Mouse (Mus musculus): ENCODE results near the gene Acer3. TPM values are rescaled to one million over a fixed set of nuclear protein-coding genes. Genes with fewer than 3 reads are reported as not detected.

Acer3 gene
- polyA plus RNA-seq, 1 experiment from 2014 or later = 16.2 TPM

DNA sequence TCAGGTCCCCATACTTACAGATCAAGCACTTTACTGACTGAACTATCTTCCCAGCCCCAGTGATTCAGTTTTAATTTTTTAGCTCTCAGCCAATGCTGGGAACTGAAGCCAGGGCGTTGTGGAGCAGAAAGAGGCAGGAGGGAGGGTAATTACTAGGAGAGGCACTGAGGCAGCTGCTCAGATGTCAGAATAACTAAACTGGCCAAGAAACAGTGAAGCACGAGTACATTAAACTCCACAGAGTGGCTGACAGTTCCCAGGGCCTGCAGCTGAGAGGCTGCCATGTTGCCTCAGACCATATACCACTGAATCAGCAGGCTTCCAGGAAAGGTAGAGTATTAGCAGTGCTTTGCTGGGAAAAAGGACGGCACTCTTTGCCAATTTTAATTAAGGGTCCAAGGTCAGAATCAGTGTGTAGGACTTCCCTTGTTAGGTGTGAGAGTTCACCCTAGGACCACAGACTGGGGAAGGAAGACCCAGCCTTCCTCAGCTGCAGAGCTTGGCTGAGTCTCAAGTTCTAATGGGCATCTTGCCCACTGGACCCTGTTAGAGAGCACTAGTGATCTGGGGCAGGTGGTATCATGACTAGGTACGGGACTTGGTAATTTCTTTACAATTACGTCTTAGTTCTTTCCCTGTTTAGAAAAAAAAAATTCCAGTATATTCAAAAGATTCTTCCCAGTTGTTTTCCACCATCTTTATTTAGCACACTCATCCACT is 11.8 kb upstream of the Acer3 start:
- Histone ChIP-seq H3K9ac (no peak overlapping the region), H3K4me1 (replicated peaks) (peaks cover 14% of the 10 kb centered on the region), H3K4me3 (no peak overlapping the region), H3K27me3 (no peaks in the 10 kb centered on the region), H3K27ac (no peak overlapping the region), H3K9me3 (replicated peaks) (no peaks in the 10 kb centered on the region), H3K36me3 (no peaks in the 10 kb centered on the region), H3K4me2 (no peak overlapping the region)
- 66% methylated on average over 5 of the region's 5 CpGs for WGBS
- ATAC-seq (replicated peaks; ENCODE audit: insufficient number of reproducible peaks, insufficient read depth, low FRiP score, low read depth) = no peak

DNA sequence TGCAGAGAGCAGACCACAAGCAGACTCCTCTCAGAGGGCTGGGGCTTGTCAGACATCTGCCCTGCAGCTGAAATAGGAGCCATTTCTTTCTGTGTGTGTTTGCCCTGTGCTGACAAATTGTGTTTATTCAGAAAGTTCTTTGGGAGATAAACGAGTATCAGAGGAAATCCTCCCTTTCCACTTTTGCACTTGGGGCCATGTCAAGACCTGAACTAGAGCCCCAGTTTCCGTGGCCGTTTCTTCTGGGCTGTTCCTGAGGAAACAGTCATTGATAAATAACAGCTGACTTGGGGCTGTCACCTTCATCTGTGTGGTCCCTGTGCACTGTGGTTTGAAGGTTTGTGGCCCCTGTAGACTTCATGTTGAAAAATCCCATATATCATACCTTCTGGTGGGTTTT is 10.9 kb upstream of the Acer3 start:
- WGBS = 27% methylated on average over 3 of the region's 3 CpGs
- H3K4me3 ChIP-seq = no peak overlapping the region
- peaks cover 14% of the 10 kb centered on the region for H3K4me1 ChIP-seq (replicated peaks)
- H3K9me3 ChIP-seq (replicated peaks) = no peaks in the 10 kb centered on the region
- no peaks in the 10 kb centered on the region for H3K36me3 ChIP-seq
- H3K9ac ChIP-seq = no peak overlapping the region
- 0 out of 2 replicates have a peak, but pooled peaks have one; percentile 35 for ATAC-seq (replicated peaks; ENCODE audit: insufficient number of reproducible peaks, insufficient read depth, low FRiP score, low read depth)
- no peak overlapping the region for H3K27ac ChIP-seq
- no peaks in the 10 kb centered on the region for H3K27me3 ChIP-seq
- H3K4me2 ChIP-seq = no peak overlapping the region

DNA sequence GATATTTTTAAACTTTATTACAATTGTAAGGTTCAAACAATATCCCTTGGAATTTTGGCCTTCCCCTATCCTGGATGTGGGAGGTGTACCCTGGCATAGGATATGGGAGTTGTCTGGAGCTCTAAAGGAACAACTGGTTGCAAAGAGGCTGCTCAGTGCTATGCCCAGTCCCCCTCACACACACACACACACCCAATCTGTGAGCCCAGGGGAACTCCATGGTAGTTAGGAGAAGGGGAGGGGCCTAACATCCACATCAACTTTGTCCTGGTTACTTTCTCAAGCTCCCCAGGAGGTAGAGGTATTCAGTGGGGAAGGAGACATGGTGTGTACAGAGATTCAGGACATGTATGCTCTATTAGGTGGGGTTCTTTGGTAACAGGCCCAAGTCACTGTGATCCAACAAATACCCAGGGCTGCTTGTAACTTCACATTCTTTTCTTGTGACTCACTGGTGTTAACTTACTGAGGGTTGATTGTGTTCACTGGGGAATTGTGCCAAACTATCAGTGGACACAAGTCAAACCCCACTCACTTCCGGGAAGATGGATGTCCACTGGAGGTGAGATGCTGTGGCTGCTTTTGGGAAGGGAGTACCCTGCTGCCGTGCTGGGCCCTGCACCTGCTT is 9.5 kb upstream of the Acer3 start:
- Histone ChIP-seq H3K9ac (no peak overlapping the region), H3K9me3 (replicated peaks) (no peaks in the 10 kb centered on the region), H3K36me3 (no peaks in the 10 kb centered on the region), H3K27me3 (no peaks in the 10 kb centered on the region), H3K4me1 (replicated peaks) (peaks cover 14% of the 10 kb centered on the region), H3K4me3 (no peak overlapping the region), H3K4me2 (no peak overlapping the region), H3K27ac (no peak overlapping the region)
- 31% methylated on average over 2 of the region's 2 CpGs for WGBS
- ATAC-seq (replicated peaks; ENCODE audit: insufficient number of reproducible peaks, insufficient read depth, low FRiP score, low read depth) = no peak

DNA sequence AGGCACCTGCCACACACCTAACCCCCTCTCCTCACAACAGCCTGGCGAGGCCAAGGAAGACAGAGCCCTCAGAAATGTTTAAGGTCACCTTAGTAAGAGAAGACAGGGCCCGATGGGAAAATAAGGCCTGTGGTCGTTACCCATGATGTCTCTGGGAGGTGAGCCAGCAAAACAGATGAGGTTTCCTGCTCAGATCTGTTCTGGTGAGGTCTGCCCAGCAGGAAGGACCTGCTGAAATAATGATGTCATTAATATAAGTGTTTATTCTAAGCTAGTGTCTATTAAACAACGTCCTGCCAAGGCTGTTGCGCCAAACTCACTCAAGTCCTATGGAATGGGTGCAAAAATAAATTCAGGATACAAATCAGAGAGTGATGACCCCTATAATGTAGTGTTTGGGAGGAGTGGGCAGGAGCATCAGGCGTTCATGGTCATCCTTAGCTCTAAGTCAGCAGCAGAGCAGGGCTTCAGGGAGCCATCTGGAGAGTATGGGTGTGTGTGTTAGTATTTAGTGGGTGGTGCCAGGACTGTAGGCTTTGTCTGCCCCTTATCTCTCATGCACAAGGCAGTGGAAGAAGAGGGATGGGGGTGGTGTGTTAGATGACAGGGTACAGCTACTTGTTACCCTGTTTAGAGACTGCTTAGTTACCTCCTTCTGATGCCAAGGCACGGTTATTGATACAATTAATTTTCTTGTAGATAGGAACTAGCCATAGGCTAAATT is 8.8 kb upstream of the Acer3 start:
- Histone ChIP-seq H3K27me3 (no peaks in the 10 kb centered on the region), H3K9me3 (replicated peaks) (no peaks in the 10 kb centered on the region), H3K4me2 (no peak overlapping the region), H3K36me3 (no peaks in the 10 kb centered on the region), H3K9ac (no peak overlapping the region), H3K4me3 (no peak overlapping the region), H3K27ac (no peak overlapping the region), H3K4me1 (replicated peaks) (peaks cover 14% of the 10 kb centered on the region)
- 0 out of 2 replicates have a peak, but pooled peaks have one; percentile 20 for ATAC-seq (replicated peaks; ENCODE audit: insufficient number of reproducible peaks, insufficient read depth, low FRiP score, low read depth)
- 50% methylated on average over 7 of the region's 7 CpGs for WGBS

DNA sequence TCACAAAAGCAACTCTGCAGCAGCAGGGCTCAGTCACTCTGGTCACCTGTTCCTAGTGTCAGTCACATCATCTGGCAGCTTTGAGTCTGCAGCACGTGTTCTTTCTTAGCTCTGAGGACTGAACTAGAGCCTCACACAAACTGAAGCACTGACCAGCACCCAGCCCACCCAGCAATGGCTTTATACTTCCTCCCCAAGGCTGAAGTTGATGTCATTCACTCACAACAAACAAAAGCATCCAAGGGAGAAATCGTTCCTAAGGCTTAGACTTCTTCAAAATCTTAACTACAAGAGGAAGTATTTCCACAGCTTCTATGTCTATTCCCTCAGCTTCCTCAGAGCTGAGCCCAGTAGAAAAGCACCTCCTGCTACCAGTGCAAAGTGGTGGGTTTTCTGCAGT is 7.3 kb upstream of the Acer3 start:
- Histone ChIP-seq H3K27me3 (no peaks in the 10 kb centered on the region), H3K27ac (no peak overlapping the region), H3K36me3 (no peaks in the 10 kb centered on the region), H3K4me1 (replicated peaks) (peaks cover 20% of the 10 kb centered on the region), H3K4me2 (no peak overlapping the region), H3K4me3 (no peak overlapping the region), H3K9ac (no peak overlapping the region), H3K9me3 (replicated peaks) (no peaks in the 10 kb centered on the region)
- WGBS = 52% methylated on average over 2 of the region's 2 CpGs
- ATAC-seq (replicated peaks; ENCODE audit: insufficient number of reproducible peaks, insufficient read depth, low FRiP score, low read depth) = no peak

DNA sequence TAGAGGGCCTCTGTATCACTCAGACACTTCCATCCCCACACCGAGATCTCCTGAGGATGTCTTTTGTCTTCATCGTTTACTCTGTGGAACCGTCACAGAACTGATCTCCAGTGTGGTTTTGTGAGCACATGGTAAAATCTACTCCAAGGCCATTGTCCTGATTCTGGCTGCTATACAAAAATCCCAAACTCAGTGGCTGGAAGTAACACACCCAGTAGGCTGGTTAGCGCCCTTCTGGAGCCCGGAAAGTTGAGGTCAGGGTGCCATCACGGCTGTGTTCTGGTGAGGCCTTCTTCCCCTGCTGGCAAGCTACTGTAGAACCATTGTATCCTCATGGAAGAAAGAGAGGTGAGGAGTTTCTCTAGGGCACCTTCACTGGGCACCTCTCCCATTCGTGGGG is 5.0 kb upstream of the Acer3 start:
- H3K4me2 ChIP-seq = no peak overlapping the region
- 78% methylated on average over 7 of the region's 7 CpGs for WGBS
- H3K9ac ChIP-seq = no peak overlapping the region
- no peaks in the 10 kb centered on the region for H3K36me3 ChIP-seq
- H3K27me3 ChIP-seq = no peaks in the 10 kb centered on the region
- no peaks in the 10 kb centered on the region for H3K9me3 ChIP-seq (replicated peaks)
- H3K4me3 ChIP-seq = no peak overlapping the region
- peaks cover 27% of the 10 kb centered on the region for H3K4me1 ChIP-seq (replicated peaks)
- no peak overlapping the region for H3K27ac ChIP-seq
- ATAC-seq (replicated peaks; ENCODE audit: insufficient number of reproducible peaks, insufficient read depth, low FRiP score, low read depth) = no peak

DNA sequence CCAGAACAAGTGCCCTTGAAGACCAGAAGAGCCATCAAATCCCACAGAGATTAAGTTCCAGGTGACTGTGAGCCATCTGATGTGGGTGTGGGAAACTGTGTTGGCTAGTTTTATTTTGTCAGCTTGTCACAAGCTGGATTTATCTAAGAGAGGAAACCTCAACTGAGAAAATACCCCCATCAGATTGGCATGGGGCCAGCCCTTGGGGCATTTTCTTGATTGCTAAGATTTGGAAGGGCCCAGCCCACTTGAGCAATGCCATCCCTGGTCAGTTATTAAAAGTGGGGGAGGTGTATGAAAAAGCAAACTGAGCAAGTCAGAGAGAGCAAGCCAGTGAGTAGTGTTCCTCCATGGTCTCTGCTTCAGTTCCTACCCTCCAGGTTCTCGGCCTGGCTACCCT is 3.2 kb upstream of the Acer3 start:
- Histone ChIP-seq H3K27me3 (no peaks in the 10 kb centered on the region), H3K36me3 (no peaks in the 10 kb centered on the region)
- 65% methylated on average over 1 of the region's 1 CpGs for WGBS

DNA sequence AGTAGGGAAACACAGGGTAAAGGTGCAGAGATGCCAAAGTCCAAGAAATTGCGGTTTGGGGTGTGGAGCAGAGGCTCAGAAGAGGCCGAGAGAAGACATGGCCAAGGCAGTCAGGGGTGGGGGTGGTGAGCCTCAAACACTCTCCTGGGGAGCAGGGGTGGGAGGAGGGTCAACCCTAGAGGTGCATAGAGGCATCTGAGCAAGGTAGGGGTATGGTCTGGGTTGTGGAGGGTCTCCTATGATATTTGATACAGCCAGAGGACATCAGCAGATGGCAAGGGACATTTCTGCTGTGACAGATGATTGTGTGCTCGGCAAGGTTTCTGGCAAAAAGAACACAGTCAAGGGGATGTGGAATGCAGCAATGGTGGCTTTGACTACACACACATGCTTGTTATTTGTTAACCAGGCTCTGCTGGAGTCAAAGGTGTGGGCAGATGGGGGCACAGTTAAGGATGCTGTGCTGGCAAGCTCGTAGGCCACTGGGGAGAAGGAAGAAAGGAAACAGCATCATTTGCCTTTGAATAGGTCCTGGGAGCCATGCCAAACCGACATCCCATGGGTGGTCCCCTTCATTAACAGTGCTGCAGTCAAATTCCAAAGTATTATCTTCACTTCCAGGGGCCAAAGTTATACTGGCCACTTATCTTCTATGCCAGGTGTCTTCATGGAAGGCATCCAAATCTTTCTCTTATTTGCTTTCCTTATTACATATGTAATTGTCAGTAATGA is 2.4 kb upstream of the Acer3 start:
- no peaks in the 10 kb centered on the region for H3K9me3 ChIP-seq (replicated peaks)
- H3K4me3 ChIP-seq = no peak overlapping the region
- WGBS = 39% methylated on average over 5 of the region's 5 CpGs
- no peak for ATAC-seq (replicated peaks; ENCODE audit: insufficient number of reproducible peaks, insufficient read depth, low FRiP score, low read depth)
- no peaks in the 10 kb centered on the region for H3K36me3 ChIP-seq
- no peak overlapping the region for H3K4me2 ChIP-seq
- no peaks in the 10 kb centered on the region for H3K27me3 ChIP-seq
- peaks cover 12% of the 10 kb centered on the region; the same call in 1 of the 2 replicates for H3K4me1 ChIP-seq (replicated peaks)
- no peak overlapping the region for H3K27ac ChIP-seq
- no peak overlapping the region for H3K9ac ChIP-seq

More for the DNA sequence above, 3.2 kb upstream of the Acer3 start:
- no peak overlapping the region for H3K4me3 ChIP-seq
- ATAC-seq (replicated peaks; ENCODE audit: insufficient number of reproducible peaks, insufficient read depth, low FRiP score, low read depth) = no peak
- no peak overlapping the region for H3K27ac ChIP-seq
- H3K9ac ChIP-seq = no peak overlapping the region
- H3K4me1 ChIP-seq (replicated peaks) = peaks cover 12% of the 10 kb centered on the region; the same call in 1 of the 2 replicates
- no peaks in the 10 kb centered on the region for H3K9me3 ChIP-seq (replicated peaks)
- no peak overlapping the region for H3K4me2 ChIP-seq

DNA sequence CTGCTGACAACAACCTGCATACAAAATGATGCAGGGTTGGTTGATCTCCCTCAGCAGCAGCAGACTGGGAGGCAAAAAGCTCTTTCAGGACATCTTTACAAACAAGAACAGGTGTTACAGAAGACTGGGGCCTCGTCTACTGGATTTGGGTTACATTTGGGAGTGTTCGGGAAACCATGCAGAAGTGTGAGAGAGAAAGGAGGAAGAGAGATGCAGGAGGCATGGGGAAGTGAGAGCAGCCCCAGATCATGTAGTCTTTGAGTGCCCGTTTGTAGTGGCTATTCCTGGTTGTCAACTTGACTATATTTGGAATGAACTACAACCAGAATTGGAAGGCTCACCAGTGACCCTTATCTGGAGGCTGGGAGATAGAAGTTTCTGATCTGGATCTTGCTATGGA is 1.4 kb upstream of the Acer3 start:
- Histone ChIP-seq H3K9me3 (replicated peaks) (no peaks in the 10 kb centered on the region), H3K9ac (no peak overlapping the region), H3K4me2 (no peak overlapping the region), H3K27ac (no peak overlapping the region), H3K36me3 (no peaks in the 10 kb centered on the region), H3K4me3 (no peak overlapping the region), H3K27me3 (no peaks in the 10 kb centered on the region), H3K4me1 (replicated peaks) (peaks cover 12% of the 10 kb centered on the region; the same call in 1 of the 2 replicates)
- no peak for ATAC-seq (replicated peaks; ENCODE audit: insufficient number of reproducible peaks, insufficient read depth, low FRiP score, low read depth)
- WGBS = 63% methylated on average over 3 of the region's 3 CpGs

DNA sequence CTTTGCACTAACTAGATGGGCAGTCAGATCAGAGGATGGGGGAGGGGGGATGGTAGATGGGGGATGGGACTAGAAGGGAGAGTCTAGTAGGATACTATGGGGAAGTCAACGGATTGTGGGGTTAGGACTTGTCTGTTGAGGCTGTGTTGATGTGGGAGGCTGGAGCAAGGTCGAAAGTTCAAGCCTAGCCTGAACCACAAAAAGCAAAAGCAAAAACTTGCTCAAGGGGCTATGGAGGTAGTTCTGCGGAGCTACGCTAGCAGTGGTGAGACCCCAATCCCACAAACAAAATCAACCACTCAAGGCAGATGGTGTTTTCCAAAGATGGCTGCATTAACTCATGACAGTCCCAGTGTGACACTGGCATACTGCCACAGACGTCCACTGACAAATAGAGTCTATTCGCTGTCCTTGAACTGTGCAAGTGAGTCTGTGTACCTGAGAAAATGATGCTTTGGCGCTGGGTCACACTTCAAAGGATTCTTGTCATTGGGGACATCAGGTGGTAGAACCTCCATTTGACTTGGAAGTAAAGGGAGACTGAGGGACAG is 927 bp downstream of the Acer3 start:
- Histone ChIP-seq H3K36me3 (no peaks in the 10 kb centered on the region), H3K4me2 (no peak overlapping the region), H3K27ac (no peak overlapping the region), H3K27me3 (no peaks in the 10 kb centered on the region), H3K9ac (no peak overlapping the region), H3K9me3 (replicated peaks) (no peaks in the 10 kb centered on the region), H3K4me1 (replicated peaks) (peaks cover 12% of the 10 kb centered on the region; the same call in 1 of the 2 replicates), H3K4me3 (no peak overlapping the region)
- ATAC-seq (replicated peaks; ENCODE audit: insufficient number of reproducible peaks, insufficient read depth, low FRiP score, low read depth) = no peak
- 80% methylated on average over 7 of the region's 7 CpGs for WGBS

DNA sequence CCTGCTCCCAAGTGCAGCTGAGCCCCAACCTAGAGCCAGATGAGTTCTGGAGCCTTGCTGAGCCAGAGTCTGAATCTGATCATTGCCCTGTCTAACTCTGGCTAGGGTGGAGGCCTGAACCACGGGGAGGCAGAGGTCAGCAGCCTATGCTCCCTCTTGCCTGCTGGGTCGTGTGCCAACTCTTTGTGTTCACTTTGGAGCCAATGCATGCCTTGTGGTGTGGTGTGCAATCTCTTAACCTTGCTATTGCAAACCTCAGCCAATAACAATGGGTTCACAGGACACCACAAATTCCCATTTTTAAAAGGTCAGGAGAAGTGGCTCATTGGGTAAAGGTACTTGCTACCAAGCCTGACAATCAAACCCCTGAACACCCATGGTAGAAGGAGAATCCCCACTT is 4.4 kb downstream of the Acer3 start:
- Histone ChIP-seq H3K27ac (no peak overlapping the region), H3K9ac (no peak overlapping the region), H3K4me3 (no peak overlapping the region), H3K36me3 (no peaks in the 10 kb centered on the region), H3K4me1 (replicated peaks) (no peaks in the 10 kb centered on the region), H3K9me3 (replicated peaks) (no peaks in the 10 kb centered on the region), H3K4me2 (no peak overlapping the region), H3K27me3 (no peaks in the 10 kb centered on the region)
- no peak for ATAC-seq (replicated peaks; ENCODE audit: insufficient number of reproducible peaks, insufficient read depth, low FRiP score, low read depth)
- 42% methylated on average over 2 of the region's 2 CpGs for WGBS

All from heart, embryonic 15.5 days (tissue).